Mouse (Mus musculus) heart, embryonic 14.5 days (tissue): Measurements from ENCODE around the gene Taok3. TPM values are rescaled to one million over a fixed set of nuclear protein-coding genes. Genes with fewer than 3 reads are reported as not detected.
A peak's percentile ranks its signal among the peaks of the same experiment; 100 is the strongest.

Experiments used
- ATAC-seq: fragments of 200-750 bp; cut with Nextera tagmentation; 2 replicates; pipeline ENCODE4 v1.8.0; 2017; ENCODE audit warnings: low read depth, moderate TSS enrichment; ENCODE audit not compliant: insufficient number of reproducible peaks, insufficient read depth, low FRiP score
- H3K27ac ChIP-seq, 2 experiments: fragments of 200-500 bp in 1 of 2; fragments of 300-500 bp in 1 of 2; sonication (generic) in 1 of 2; replicated peaks in 1 of 2; 2 replicates each; pipeline ENCODE4 v1.5.1; 2012 to 2014; ENCODE audit warnings: low read depth in 2 of 2, low read length in 2 of 2, control low read depth in 1 of 2, mild to moderate bottlenecking in 1 of 2, mixed read lengths in 1 of 2; ENCODE audit not compliant: control insufficient read depth in 1 of 2, insufficient read depth in 1 of 2
- H3K27me3 ChIP-seq: fragments of 300-500 bp; sonication (generic); 2 replicates; pipeline ENCODE4 v1.6.1; 2014; ENCODE audit warnings: mild to moderate bottlenecking, low read length, control low read depth; ENCODE audit not compliant: control insufficient read depth, insufficient read depth
- H3K36me3 ChIP-seq: fragments of 300-500 bp; sonication (generic); 2 replicates; pipeline ENCODE4 v1.6.1; 2014; ENCODE audit warnings: mild to moderate bottlenecking, control low read depth, low read length, mixed read lengths; ENCODE audit not compliant: control insufficient read depth, insufficient read depth
- H3K4me1 ChIP-seq, 2 experiments: fragments of 200-500 bp in 1 of 2; fragments of 300-500 bp in 1 of 2; sonication (generic) in 1 of 2; 2 replicates each; pipeline ENCODE4 v1.6.1; 2012 to 2014; ENCODE audit warnings: low read length in 2 of 2, control low read depth in 1 of 2, mixed read lengths in 1 of 2; ENCODE audit not compliant: control insufficient read depth in 2 of 2, insufficient read depth in 2 of 2
- H3K4me2 ChIP-seq: fragments of 300-500 bp; sonication (generic); 2 replicates; pipeline ENCODE4 v1.6.1; 2014; ENCODE audit warnings: mild to moderate bottlenecking, low read length
- H3K4me3 ChIP-seq, 2 experiments: fragments of 200-500 bp in 1 of 2; fragments of 300-500 bp in 1 of 2; sonication (generic) in 1 of 2; 2 replicates each; pipeline ENCODE4 v1.5.1; 2012 to 2014; ENCODE audit warnings: low read length in 2 of 2, mild to moderate bottlenecking in 2 of 2, control low read depth in 1 of 2, low read depth in 1 of 2, moderate library complexity in 1 of 2; ENCODE audit not compliant: control insufficient read depth in 1 of 2, insufficient read depth in 1 of 2
- H3K9ac ChIP-seq: fragments of 300-500 bp; sonication (generic); 2 replicates; pipeline ENCODE4 v1.6.1; 2014; ENCODE audit warnings: mild to moderate bottlenecking, low read length
- H3K9me3 ChIP-seq: fragments of 300-500 bp; sonication (generic); 2 replicates; pipeline ENCODE4 v1.6.1; 2016; ENCODE audit warnings: low read length, control low read depth; ENCODE audit not compliant: control insufficient read depth
- WGBS: fragments of 180-500 bp; shearing (Covaris S2); extraction: QIAGEN DNeasy Blood & Tissue Kit; methylation state at CpG from one replicate; pipeline ENCODE4 v1.1.7; 2014; 5-methylcytosine and 5-hydroxymethylcytosine counted together
- polyA plus RNA-seq: library from polyadenylated mRNA; unstranded; fragments of >200 nt; fragmentation: Nextera tagmentation; extraction: Ambion mirVana; gene quantifications from 2 replicates; pipeline ENCODE4 v1.2.1, GENCODE M21; 2014

Taok3 gene
- polyA plus RNA-seq, 1 experiment from 2014 or later: 8.9 TPM

GRCm38 (mm10) chr5:117159326-117159725 is 39.4 kb downstream of the Taok3 start:
- H3K4me1 ChIP-seq: peaks cover 5 to 10% of the 10 kb centered on the region in 2 experiments
- 0 out of 4 replicates have a peak overlapping the region, but pooled peaks of 1 of the 2 experiments have one; percentile 1 for H3K27ac ChIP-seq
- H3K27me3 ChIP-seq: no peaks in the 10 kb centered on the region
- no peak overlapping the region for H3K9ac ChIP-seq
- no peaks in the 10 kb centered on the region for H3K9me3 ChIP-seq
- no peak for ATAC-seq
- H3K4me2 ChIP-seq: 0 out of 2 replicates have a peak overlapping the region, but pooled peaks have one; percentile 0
- H3K36me3 ChIP-seq: no peaks in the 10 kb centered on the region
- no peak overlapping the region for H3K4me3 ChIP-seq
- WGBS: 43% methylated on average over 8 of the region's 8 CpGs

GRCm38 (mm10) chr5:117159805-117160291 is 39.9 kb downstream of the Taok3 start:
- Histone ChIP-seq H3K9ac (no peak overlapping the region), H3K4me2 (0 out of 2 replicates have a peak overlapping the region, but pooled peaks have one; percentile 0), H3K4me1 (peaks cover 5 to 10% of the 10 kb centered on the region in 2 experiments), H3K27me3 (no peaks in the 10 kb centered on the region), H3K36me3 (no peaks in the 10 kb centered on the region), H3K4me3 (no peak overlapping the region), H3K9me3 (no peaks in the 10 kb centered on the region), H3K27ac (peak overlapping the region in 1 of 2 experiments; percentile 1; a peak in 1 of 4 replicates)
- no peak for ATAC-seq
- WGBS: 37% methylated on average over 6 of the region's 6 CpGs

- Histone ChIP-seq H3K36me3 (no peaks in the 10 kb centered on the region), H3K4me3 (no peak overlapping the region), H3K4me2 (no peak overlapping the region), H3K9me3 (no peaks in the 10 kb centered on the region), H3K4me1 (peaks cover 5 to 10% of the 10 kb centered on the region in 2 experiments), H3K27me3 (no peaks in the 10 kb centered on the region), H3K9ac (no peak overlapping the region), H3K27ac (no peak overlapping the region)
- no peak for ATAC-seq
- WGBS: 69% methylated on average over 10 of the region's 10 CpGs
Measured at GRCm38 (mm10) chr5:117160499-117160898, 40.6 kb downstream of the Taok3 start.

GRCm38 (mm10) chr5:117163790-117164189 is 43.9 kb downstream of the Taok3 start:
- 86% methylated on average over 13 of the region's 13 CpGs for WGBS
- Histone ChIP-seq H3K9ac (no peak overlapping the region), H3K36me3 (no peaks in the 10 kb centered on the region), H3K27me3 (no peaks in the 10 kb centered on the region), H3K4me1 (peaks cover 5 to 10% of the 10 kb centered on the region in 2 experiments), H3K4me3 (no peak overlapping the region), H3K27ac (no peak overlapping the region), H3K9me3 (no peaks in the 10 kb centered on the region), H3K4me2 (no peak overlapping the region)
- no peak for ATAC-seq

- Histone ChIP-seq H3K9me3 (no peaks in the 10 kb centered on the region), H3K27ac (no peak overlapping the region), H3K9ac (no peak overlapping the region), H3K27me3 (no peaks in the 10 kb centered on the region), H3K4me3 (no peak overlapping the region), H3K36me3 (no peaks in the 10 kb centered on the region), H3K4me2 (no peak overlapping the region), H3K4me1 (peaks cover 5 to 7% of the 10 kb centered on the region in 2 experiments)
- no peak for ATAC-seq
- 87% methylated on average over 5 of the region's 5 CpGs for WGBS
Measured at GRCm38 (mm10) chr5:117164516-117164915, 44.6 kb downstream of the Taok3 start.

GRCm38 (mm10) chr5:117164923-117165322 is 45.0 kb downstream of the Taok3 start:
- H3K27ac ChIP-seq: no peak overlapping the region
- 94% methylated on average over 2 of the region's 2 CpGs for WGBS
- H3K4me1 ChIP-seq: peaks cover 3% of the 10 kb centered on the region in 2 experiments
- ATAC-seq: no peak
- H3K4me3 ChIP-seq: no peak overlapping the region
- no peaks in the 10 kb centered on the region for H3K9me3 ChIP-seq
- no peak overlapping the region for H3K4me2 ChIP-seq
- no peaks in the 10 kb centered on the region for H3K27me3 ChIP-seq
- H3K9ac ChIP-seq: no peak overlapping the region
- no peaks in the 10 kb centered on the region for H3K36me3 ChIP-seq

- WGBS: 63% methylated on average over 2 of the region's 2 CpGs
- no peak for ATAC-seq
- Histone ChIP-seq H3K4me1 (no peaks in the 10 kb centered on the region), H3K9ac (no peak overlapping the region), H3K9me3 (no peaks in the 10 kb centered on the region), H3K27me3 (no peaks in the 10 kb centered on the region), H3K4me3 (no peak overlapping the region), H3K27ac (no peak overlapping the region), H3K36me3 (no peaks in the 10 kb centered on the region), H3K4me2 (no peak overlapping the region)
Measured at GRCm38 (mm10) chr5:117165946-117166345, 46.0 kb downstream of the Taok3 start.

- WGBS: 81% methylated on average over 11 of the region's 11 CpGs
- H3K9ac ChIP-seq: no peak overlapping the region
- H3K27me3 ChIP-seq: no peaks in the 10 kb centered on the region
- no peaks in the 10 kb centered on the region for H3K4me1 ChIP-seq
- H3K4me3 ChIP-seq: no peak overlapping the region
- no peak for ATAC-seq
- no peaks in the 10 kb centered on the region for H3K36me3 ChIP-seq
- no peak overlapping the region for H3K4me2 ChIP-seq
- no peaks in the 10 kb centered on the region for H3K9me3 ChIP-seq
- no peak overlapping the region for H3K27ac ChIP-seq
Measured at GRCm38 (mm10) chr5:117166811-117167365, 47.0 kb downstream of the Taok3 start.
